Mouse (Mus musculus): Measurements from ENCODE around the gene Nsf. TPM values are rescaled to one million over a fixed set of nuclear protein-coding genes. Genes with fewer than 3 reads are reported as not detected.

Nsf gene
- polyA plus RNA-seq, 1 experiment from 2014 or later = 46.3 TPM

- no peak for DNase-seq (ENCODE audit: low spot score)
- H3K27me3 ChIP-seq (ENCODE audit: insufficient read depth, poor library complexity, severe bottlenecking) = no peaks in the 10 kb centered on the region
- WGBS = 88% methylated on average over 11 of the region's 11 CpGs
- no peaks in the 10 kb centered on the region for H3K36me3 ChIP-seq
- no peaks in the 10 kb centered on the region for H3K9me3 ChIP-seq
- H3K4me1 ChIP-seq = peaks cover 8% of the 10 kb centered on the region
- H3K27ac ChIP-seq = no peak overlapping the region
- H3K4me3 ChIP-seq = no peak overlapping the region
These were observed 105.6 kb downstream of the Nsf start for GRCm38 (mm10) chr11:103848287-103848686.

GRCm38 (mm10) chr11:103840834-103841233 lies 113.0 kb downstream of the Nsf start:
- Histone ChIP-seq H3K27ac (no peak overlapping the region), H3K36me3 (no peaks in the 10 kb centered on the region), H3K27me3 (ENCODE audit: insufficient read depth, poor library complexity, severe bottlenecking) (no peaks in the 10 kb centered on the region), H3K9me3 (no peaks in the 10 kb centered on the region), H3K4me1 (peaks cover 13% of the 10 kb centered on the region), H3K4me3 (no peak overlapping the region)
- WGBS = 11% methylated on average over 11 of the region's 11 CpGs
- DNase-seq (ENCODE audit: low spot score) = peak; percentile 74

- no peak overlapping the region for H3K4me3 ChIP-seq
- 73% methylated on average over 2 of the region's 2 CpGs for WGBS
- no peaks in the 10 kb centered on the region for H3K36me3 ChIP-seq
- DNase-seq (ENCODE audit: low spot score) = no peak
- no peaks in the 10 kb centered on the region for H3K27me3 ChIP-seq (ENCODE audit: insufficient read depth, poor library complexity, severe bottlenecking)
- H3K9me3 ChIP-seq = no peaks in the 10 kb centered on the region
- H3K27ac ChIP-seq = no peak overlapping the region
- H3K4me1 ChIP-seq = peaks cover 13% of the 10 kb centered on the region
These were observed 114.9 kb downstream of the Nsf start for GRCm38 (mm10) chr11:103838955-103839354.

GRCm38 (mm10) chr11:103832331-103832730 lies 121.5 kb downstream of the Nsf start:
- Histone ChIP-seq H3K4me3 (no peak overlapping the region), H3K36me3 (0 out of 2 replicates have a peak, but pooled peaks cover 9% of the 10 kb centered on the region), H3K4me1 (no peaks in the 10 kb centered on the region), H3K27me3 (ENCODE audit: insufficient read depth, poor library complexity, severe bottlenecking) (no peaks in the 10 kb centered on the region), H3K9me3 (no peaks in the 10 kb centered on the region), H3K27ac (no peak overlapping the region)
- no peak for DNase-seq (ENCODE audit: low spot score)
- 85% methylated on average over 4 of the region's 4 CpGs for WGBS

- 0 out of 2 replicates have a peak, but pooled peaks cover 14% of the 10 kb centered on the region for H3K36me3 ChIP-seq
These were observed 122.1 kb downstream of the Nsf start for GRCm38 (mm10) chr11:103831766-103832165.

GRCm38 (mm10) chr11:103830476-103830875 lies 123.4 kb downstream of the Nsf start:
- no peak overlapping the region for H3K4me3 ChIP-seq
- no peak overlapping the region for H3K27ac ChIP-seq
- no peaks in the 10 kb centered on the region for H3K4me1 ChIP-seq
- H3K27me3 ChIP-seq (ENCODE audit: insufficient read depth, poor library complexity, severe bottlenecking) = no peaks in the 10 kb centered on the region
- 91% methylated on average over 9 of the region's 9 CpGs for WGBS
- no peak for DNase-seq (ENCODE audit: low spot score)
- peaks cover 22% of the 10 kb centered on the region; the same call in 1 of the 2 replicates for H3K36me3 ChIP-seq
- no peaks in the 10 kb centered on the region for H3K9me3 ChIP-seq

More at GRCm38 (mm10) chr11:103831766-103832165, 122.1 kb downstream of the Nsf start:
- no peak overlapping the region for H3K27ac ChIP-seq
- H3K4me3 ChIP-seq = no peak overlapping the region
- H3K4me1 ChIP-seq = no peaks in the 10 kb centered on the region
- no peaks in the 10 kb centered on the region for H3K9me3 ChIP-seq
- no peak for DNase-seq (ENCODE audit: low spot score)
- H3K27me3 ChIP-seq (ENCODE audit: insufficient read depth, poor library complexity, severe bottlenecking) = no peaks in the 10 kb centered on the region
- WGBS = 83% methylated on average over 3 of the region's 3 CpGs

- no peaks in the 10 kb centered on the region for H3K4me1 ChIP-seq
- WGBS = 42% methylated on average over 4 of the region's 4 CpGs
- H3K4me3 ChIP-seq = no peak overlapping the region
- H3K36me3 ChIP-seq = peaks cover 24% of the 10 kb centered on the region; the same call in 1 of the 2 replicates
- no peaks in the 10 kb centered on the region for H3K9me3 ChIP-seq
- no peaks in the 10 kb centered on the region for H3K27me3 ChIP-seq (ENCODE audit: insufficient read depth, poor library complexity, severe bottlenecking)
- no peak overlapping the region for H3K27ac ChIP-seq
- DNase-seq (ENCODE audit: low spot score) = no peak
These were observed 123.9 kb downstream of the Nsf start for GRCm38 (mm10) chr11:103829956-103830355.

GRCm38 (mm10) chr11:103828866-103829265 lies 125.0 kb downstream of the Nsf start:
- Histone ChIP-seq H3K27me3 (ENCODE audit: insufficient read depth, poor library complexity, severe bottlenecking) (no peaks in the 10 kb centered on the region), H3K36me3 (peaks cover 33% of the 10 kb centered on the region), H3K4me1 (no peaks in the 10 kb centered on the region), H3K9me3 (no peaks in the 10 kb centered on the region), H3K4me3 (no peak overlapping the region), H3K27ac (no peak overlapping the region)
- 82% methylated on average over 7 of the region's 7 CpGs for WGBS
- no peak for DNase-seq (ENCODE audit: low spot score)

GRCm38 (mm10) chr11:103827201-103827600 lies 126.7 kb downstream of the Nsf start:
- no peaks in the 10 kb centered on the region for H3K9me3 ChIP-seq
- 92% methylated on average over 6 of the region's 6 CpGs for WGBS
- H3K27me3 ChIP-seq (ENCODE audit: insufficient read depth, poor library complexity, severe bottlenecking) = no peaks in the 10 kb centered on the region
- no peaks in the 10 kb centered on the region for H3K4me1 ChIP-seq
- peaks cover 47% of the 10 kb centered on the region for H3K36me3 ChIP-seq
- DNase-seq (ENCODE audit: low spot score) = no peak
- no peak overlapping the region for H3K27ac ChIP-seq
- no peak overlapping the region for H3K4me3 ChIP-seq

GRCm38 (mm10) chr11:103816719-103817118 lies 137.1 kb downstream of the Nsf start:
- peaks cover 34% of the 10 kb centered on the region for H3K27me3 ChIP-seq (ENCODE audit: insufficient read depth, poor library complexity, severe bottlenecking)
- H3K9me3 ChIP-seq = no peaks in the 10 kb centered on the region
- 79% methylated on average over 8 of the region's 8 CpGs for WGBS
- DNase-seq (ENCODE audit: low spot score) = no peak
- H3K27ac ChIP-seq = no peak overlapping the region
- H3K4me1 ChIP-seq = peaks cover 22% of the 10 kb centered on the region
- H3K4me3 ChIP-seq = no peak overlapping the region
- H3K36me3 ChIP-seq = 0 out of 2 replicates have a peak, but pooled peaks cover 7% of the 10 kb centered on the region

GRCm38 (mm10) chr11:103815986-103816385 lies 137.9 kb downstream of the Nsf start:
- WGBS = 64% methylated on average over 13 of the region's 13 CpGs
- Histone ChIP-seq H3K4me1 (peaks cover 22% of the 10 kb centered on the region), H3K9me3 (no peaks in the 10 kb centered on the region), H3K27me3 (ENCODE audit: insufficient read depth, poor library complexity, severe bottlenecking) (peaks cover 41% of the 10 kb centered on the region), H3K4me3 (no peak overlapping the region), H3K36me3 (0 out of 2 replicates have a peak, but pooled peaks cover 1% of the 10 kb centered on the region), H3K27ac (no peak overlapping the region)
- DNase-seq (ENCODE audit: low spot score) = no peak

- Histone ChIP-seq H3K4me3 (no peak overlapping the region), H3K9me3 (no peaks in the 10 kb centered on the region), H3K4me1 (peaks cover 27% of the 10 kb centered on the region), H3K36me3 (no peaks in the 10 kb centered on the region), H3K27me3 (ENCODE audit: insufficient read depth, poor library complexity, severe bottlenecking) (peaks cover 53% of the 10 kb centered on the region), H3K27ac (no peak overlapping the region)
- WGBS = 11% methylated on average over 3 of the region's 3 CpGs
- no peak for DNase-seq (ENCODE audit: low spot score)
These were observed 139.0 kb downstream of the Nsf start for GRCm38 (mm10) chr11:103814808-103815207.

- Histone ChIP-seq H3K36me3 (no peaks in the 10 kb centered on the region), H3K4me3 (no peak overlapping the region), H3K4me1 (peaks cover 36% of the 10 kb centered on the region), H3K27ac (no peak overlapping the region), H3K27me3 (ENCODE audit: insufficient read depth, poor library complexity, severe bottlenecking) (peaks cover 89% of the 10 kb centered on the region), H3K9me3 (no peaks in the 10 kb centered on the region)
- WGBS = 83% methylated on average over 25 of the region's 25 CpGs
- DNase-seq (ENCODE audit: low spot score) = no peak
These were observed 142.6 kb downstream of the Nsf start for GRCm38 (mm10) chr11:103811246-103811645.

- no peak for DNase-seq (ENCODE audit: low spot score)
- 23% methylated on average over 12 of the region's 12 CpGs for WGBS
- Histone ChIP-seq H3K4me1 (peaks cover 32% of the 10 kb centered on the region), H3K36me3 (no peaks in the 10 kb centered on the region), H3K4me3 (peak overlapping the region; percentile 73), H3K27ac (no peak overlapping the region), H3K27me3 (ENCODE audit: insufficient read depth, poor library complexity, severe bottlenecking) (peaks cover 92% of the 10 kb centered on the region), H3K9me3 (no peaks in the 10 kb centered on the region)
These were observed 143.2 kb downstream of the Nsf start for GRCm38 (mm10) chr11:103810631-103811030.

Data from heart, embryonic 10.5 days (tissue).